Mouse (Mus musculus) intestine, postnatal 0 days (tissue): ENCODE results near the gene Rflna. TPM values are rescaled to one million over a fixed set of nuclear protein-coding genes. Genes with fewer than 3 reads are reported as not detected.

Source experiments
- ATAC-seq: fragments of 200-750 bp; cut with Nextera tagmentation; 2 replicates; pipeline ENCODE4 v1.8.0; 2017; ENCODE audit warnings: mild to moderate bottlenecking, moderate TSS enrichment, moderate library complexity
- H3K27ac ChIP-seq: fragments of 300-500 bp; sonication (generic); 2 replicates; pipeline ENCODE4 v1.5.1; 2014; ENCODE audit warnings: mild to moderate bottlenecking, low read depth, low read length, moderate library complexity
- H3K27me3 ChIP-seq: fragments of 300-500 bp; sonication (generic); replicated peaks from 2 replicates; pipeline ENCODE4 v1.6.1; 2014; ENCODE audit warnings: low read length, mixed read lengths; ENCODE audit not compliant: control insufficient read depth, insufficient read depth
- H3K36me3 ChIP-seq: fragments of 300-500 bp; sonication (generic); 2 replicates; pipeline ENCODE4 v1.6.1; 2014; ENCODE audit warnings: mild to moderate bottlenecking, moderate library complexity; ENCODE audit not compliant: control insufficient read depth, insufficient read depth
- H3K4me1 ChIP-seq: fragments of 300-500 bp; sonication (generic); replicated peaks from 2 replicates; pipeline ENCODE4 v1.6.1; 2014; ENCODE audit warnings: antibody characterized with exemption, low read length, mixed read lengths; ENCODE audit not compliant: control insufficient read depth, insufficient read depth
- H3K4me2 ChIP-seq: fragments of 300-500 bp; sonication (generic); replicated peaks from 2 replicates; pipeline ENCODE4 v1.6.1; 2014; ENCODE audit warnings: low read depth, mild to moderate bottlenecking, moderate library complexity
- H3K4me3 ChIP-seq: fragments of 300-500 bp; sonication (generic); 2 replicates; pipeline ENCODE4 v1.5.1; 2014; ENCODE audit warnings: low read depth, low read length
- H3K9ac ChIP-seq: fragments of 300-500 bp; sonication (generic); 2 replicates; pipeline ENCODE4 v1.6.1; 2014; ENCODE audit warnings: mild to moderate bottlenecking, low read depth, low read length
- H3K9me3 ChIP-seq: fragments of 300-500 bp; sonication (generic); 2 replicates; pipeline ENCODE4 v1.6.1; 2016; ENCODE audit warnings: mixed run types; ENCODE audit not compliant: control insufficient read depth
- CTCF ChIP-seq: sonication (generic); IDR thresholded peaks from 2 replicates; pipeline ENCODE4 v1.5.1; 2016; ENCODE audit warnings: low read depth, mild to moderate bottlenecking, control low read depth, antibody characterized with exemption, moderate library complexity
- WGBS: fragments of 180-500 bp; shearing (Covaris S2); extraction: QIAGEN DNeasy Blood & Tissue Kit; methylation state at CpG from one replicate; pipeline ENCODE4 v1.1.7; 2014; 5-methylcytosine and 5-hydroxymethylcytosine counted together
- polyA plus RNA-seq: library from polyadenylated mRNA; unstranded; fragments of >200 nt; fragmentation: Nextera tagmentation; extraction: Ambion mirVana; gene quantifications from 2 replicates; pipeline ENCODE4 v1.2.1, GENCODE M21; 2015

The Rflna gene
- polyA plus RNA-seq, 1 experiment from 2014 or later, result 1.7 TPM

- Histone ChIP-seq H3K9ac (no peak overlapping the region), H3K4me1 (no peaks in the 10 kb centered on the region), H3K27me3 (no peaks in the 10 kb centered on the region), H3K9me3 (no peaks in the 10 kb centered on the region), H3K27ac (no peak overlapping the region), H3K36me3 (no peaks in the 10 kb centered on the region), H3K4me3 (no peak overlapping the region), H3K4me2 (no peak overlapping the region)
- no peak for TF ChIP-seq CTCF
- WGBS, result 69% methylated on average over 8 of the region's 8 CpGs
- no peak for ATAC-seq
These were observed 41.6 kb upstream of the Rflna start for GRCm38 (mm10) chr5:124961433-124961832.

GRCm38 (mm10) chr5:124962761-124963160 lies 40.3 kb upstream of the Rflna start:
- no peaks in the 10 kb centered on the region for H3K4me1 ChIP-seq
- 52% methylated on average over 7 of the region's 7 CpGs for WGBS
- ATAC-seq, result no peak
- H3K27me3 ChIP-seq, result no peaks in the 10 kb centered on the region
- no peak for TF ChIP-seq CTCF
- no peak overlapping the region for H3K4me3 ChIP-seq
- H3K36me3 ChIP-seq, result no peaks in the 10 kb centered on the region
- no peak overlapping the region for H3K4me2 ChIP-seq
- no peaks in the 10 kb centered on the region for H3K9me3 ChIP-seq
- H3K27ac ChIP-seq, result no peak overlapping the region
- H3K9ac ChIP-seq, result no peak overlapping the region

- TF ChIP-seq CTCF, result no peak
- Histone ChIP-seq H3K4me3 (peak overlapping the region; percentile 9; the same call in 1 of the 2 replicates), H3K36me3 (no peaks in the 10 kb centered on the region), H3K27me3 (no peaks in the 10 kb centered on the region), H3K9ac (peak overlapping the region; percentile 2; the same call in 1 of the 2 replicates), H3K4me1 (no peaks in the 10 kb centered on the region), H3K9me3 (no peaks in the 10 kb centered on the region), H3K4me2 (peak overlapping the region; percentile 59), H3K27ac (no peak overlapping the region)
- 30% methylated on average over 22 of the region's 22 CpGs for WGBS
- peak; percentile 34; the same call in 1 of the 2 replicates for ATAC-seq
These were observed 39.0 kb upstream of the Rflna start for GRCm38 (mm10) chr5:124963806-124964672.

GRCm38 (mm10) chr5:124966622-124967332 lies 36.2 kb upstream of the Rflna start:
- Histone ChIP-seq H3K27ac (no peak overlapping the region), H3K36me3 (no peaks in the 10 kb centered on the region), H3K9me3 (no peaks in the 10 kb centered on the region), H3K4me2 (no peak overlapping the region), H3K27me3 (no peaks in the 10 kb centered on the region), H3K4me1 (no peaks in the 10 kb centered on the region), H3K9ac (no peak overlapping the region), H3K4me3 (no peak overlapping the region)
- no peak for ATAC-seq
- 85% methylated on average over 14 of the region's 14 CpGs for WGBS
- no peak for TF ChIP-seq CTCF

- no peaks in the 10 kb centered on the region for H3K27me3 ChIP-seq
- no peak for ATAC-seq
- WGBS, result 45% methylated on average over 8 of the region's 8 CpGs
- H3K4me1 ChIP-seq, result no peaks in the 10 kb centered on the region
- H3K9ac ChIP-seq, result no peak overlapping the region
- no peaks in the 10 kb centered on the region for H3K36me3 ChIP-seq
- H3K27ac ChIP-seq, result no peak overlapping the region
- no peaks in the 10 kb centered on the region for H3K9me3 ChIP-seq
- H3K4me3 ChIP-seq, result no peak overlapping the region
- TF ChIP-seq CTCF, result no peak
- H3K4me2 ChIP-seq, result no peak overlapping the region
These were observed 33.2 kb upstream of the Rflna start for GRCm38 (mm10) chr5:124969790-124970189.

- no peak overlapping the region for H3K9ac ChIP-seq
- no peak overlapping the region for H3K27ac ChIP-seq
- H3K27me3 ChIP-seq, result no peaks in the 10 kb centered on the region
- no peak overlapping the region for H3K4me2 ChIP-seq
- no peak overlapping the region for H3K4me3 ChIP-seq
- H3K36me3 ChIP-seq, result no peaks in the 10 kb centered on the region
- peak; percentile 36; the same call in 1 of the 2 replicates for TF ChIP-seq CTCF
- H3K9me3 ChIP-seq, result 0 out of 2 replicates have a peak, but pooled peaks cover 2% of the 10 kb centered on the region
- no peak for ATAC-seq
- H3K4me1 ChIP-seq, result no peaks in the 10 kb centered on the region
- WGBS, result 87% methylated on average over 5 of the region's 5 CpGs
These were observed 16.8 kb upstream of the Rflna start for GRCm38 (mm10) chr5:124986222-124986621.
